Mouse (Mus musculus) layer of hippocampus, adult 18-20 months (tissue): ENCODE results near the gene 2410137M14Rik. TPM values are rescaled to one million over a fixed set of nuclear protein-coding genes. Genes with fewer than 3 reads are reported as not detected.
"Not testable (repeated sequence)": the region's sequence is repeated elsewhere in the genome, so short reads cannot be mapped to it uniquely, and the experiment has no call there.

Experiments
- DNase-seq, 2 experiments: peaks; one replicate each; pipeline ENCODE4 v3.0.0; 2022; ENCODE audit warnings: low spot score in 2 of 2
- total RNA-seq, 2 experiments: library from RNA; stranded (reverse); gene quantifications; 2 replicates each; pipeline ENCODE4 v1.2.3; 2021

2410137M14Rik gene
- total RNA-seq, 2 experiments from 2014 or later = not detected

- DNase-seq = no peak
Measured at GRCm38 (mm10) chr17:36994528-36994927, 13.5 kb upstream of the 2410137M14Rik start.

GRCm38 (mm10) chr17:36993770-36994325 lies 12.8 kb upstream of the 2410137M14Rik start:
- DNase-seq = no peak

- DNase-seq = no peak
Measured at GRCm38 (mm10) chr17:36992336-36993104, 11.5 kb upstream of the 2410137M14Rik start.

- not testable (repeated sequence) for DNase-seq
Measured at GRCm38 (mm10) chr17:36990630-36991029, 9.6 kb upstream of the 2410137M14Rik start.

- DNase-seq = no peak
Measured at GRCm38 (mm10) chr17:36989437-36989836, 8.4 kb upstream of the 2410137M14Rik start, which contains the start of gene H2-M5. H2-M5 (minus strand) TSS chr17:36989537.

- no peak for DNase-seq
Measured at GRCm38 (mm10) chr17:36988475-36988874, 7.4 kb upstream of the 2410137M14Rik start.

GRCm38 (mm10) chr17:36982253-36983155 lies 1.5 kb upstream of the 2410137M14Rik start:
- DNase-seq = no peak

GRCm38 (mm10) chr17:36981845-36982244 lies 808 bp upstream of the 2410137M14Rik start:
- DNase-seq = no peak

- no peak for DNase-seq
Measured at GRCm38 (mm10) chr17:36973271-36973787, 7.7 kb downstream of the 2410137M14Rik start.

GRCm38 (mm10) chr17:36972791-36973190 lies 8.2 kb downstream of the 2410137M14Rik start:
- no peak for DNase-seq

- DNase-seq = no peak
Measured at GRCm38 (mm10) chr17:36971172-36971850, 9.7 kb downstream of the 2410137M14Rik start.

GRCm38 (mm10) chr17:36970316-36970890 lies 10.6 kb downstream of the 2410137M14Rik start:
- DNase-seq = no peak

GRCm38 (mm10) chr17:36966875-36967274 lies 14.2 kb downstream of the 2410137M14Rik start:
- no peak for DNase-seq

- no peak for DNase-seq
Measured at GRCm38 (mm10) chr17:36961125-36961524, 19.9 kb downstream of the 2410137M14Rik start.

GRCm38 (mm10) chr17:36958884-36959283 lies 22.2 kb downstream of the 2410137M14Rik start:
- DNase-seq = no peak

GRCm38 (mm10) chr17:36957999-36958743 lies 22.9 kb downstream of the 2410137M14Rik start, which contains the start of the genes Znrd1 and Znrd1as:
Znrd1 (minus strand) TSS chr17:36958559.
Znrd1as (plus strand) TSS chr17:36958592.
- DNase-seq = peak; percentile 94 to 98

- DNase-seq = no peak
Measured at GRCm38 (mm10) chr17:36953062-36953461, 28.0 kb downstream of the 2410137M14Rik start.

- DNase-seq = no peak
Measured at GRCm38 (mm10) chr17:36952631-36953030, 28.4 kb downstream of the 2410137M14Rik start.
